Mouse (Mus musculus): Measurements from ENCODE around the gene Gm10153. TPM values are rescaled to one million over a fixed set of nuclear protein-coding genes. Genes with fewer than 3 reads are reported as not detected.
"Not testable (repeated sequence)": the region's sequence is repeated elsewhere in the genome, so short reads cannot be mapped to it uniquely, and the experiment has no call there.

Gene Gm10153
- polyA plus RNA-seq, 1 experiment from 2014 or later = not detected

GRCm38 (mm10) chr7:142205488-142205887 is 15.3 kb upstream of the Gm10153 start:
- H3K4me1 ChIP-seq (replicated peaks; ENCODE audit: control insufficient read depth, insufficient read depth) = no peaks in the 10 kb centered on the region
- H3K4me2 ChIP-seq (replicated peaks; ENCODE audit: low read depth) = no peak overlapping the region
- ATAC-seq (ENCODE audit: low FRiP score, low TSS enrichment) = peak; percentile 74
- H3K36me3 ChIP-seq (ENCODE audit: control insufficient read depth, insufficient read depth, low read length) = no peaks in the 10 kb centered on the region
- no peak overlapping the region for H3K4me3 ChIP-seq (ENCODE audit: low read depth, low read length)
- no peak for DNase-seq (ENCODE audit: low spot score)
- no peak overlapping the region for H3K27ac ChIP-seq (replicated peaks)
- H3K9me3 ChIP-seq (ENCODE audit: control insufficient read depth, low read length) = no peaks in the 10 kb centered on the region
- no peaks in the 10 kb centered on the region for H3K27me3 ChIP-seq (ENCODE audit: control insufficient read depth, insufficient read depth, low read length)
- no peak overlapping the region for H3K9ac ChIP-seq (ENCODE audit: low read length)
- no peak for TF ChIP-seq CTCF (IDR thresholded peaks at IDR 0.05; ENCODE audit: low read depth)
- no peak for TF ChIP-seq EP300 (optimal IDR thresholded peaks at IDR 0.05)

- ATAC-seq (ENCODE audit: low FRiP score, low TSS enrichment) = 0 out of 2 replicates have a peak, but pooled peaks have one; percentile 35
- WGBS = 50% methylated on average over 1 of the region's 1 CpGs
These were observed 10.9 kb upstream of the Gm10153 start, which contains the start of gene Krtap5-3 for GRCm38 (mm10) chr7:142201064-142201463. Krtap5-3 (plus strand) TSS chr7:142201364.

GRCm38 (mm10) chr7:142198748-142199147 is 8.6 kb upstream of the Gm10153 start:
- whole genome bisulfite sequencing = 58% methylated on average over 2 of the region's 2 CpGs

More at GRCm38 (mm10) chr7:142201064-142201463, 10.9 kb upstream of the Gm10153 start, which contains the start of gene Krtap5-3:
- no peaks in the 10 kb centered on the region for H3K27me3 ChIP-seq (ENCODE audit: control insufficient read depth, insufficient read depth, low read length)
- H3K27ac ChIP-seq (replicated peaks) = no peak within 1 kb of the TSS
- no peak for TF ChIP-seq CTCF (IDR thresholded peaks at IDR 0.05; ENCODE audit: low read depth)
- no peak for TF ChIP-seq EP300 (optimal IDR thresholded peaks at IDR 0.05)
- no peak within 1 kb of the TSS for H3K4me3 ChIP-seq (ENCODE audit: low read depth, low read length)
- no peaks in the 10 kb centered on the region for H3K9me3 ChIP-seq (ENCODE audit: control insufficient read depth, low read length)
- H3K36me3 ChIP-seq (ENCODE audit: control insufficient read depth, insufficient read depth, low read length) = no peaks in the 10 kb centered on the region
- H3K4me1 ChIP-seq (replicated peaks; ENCODE audit: control insufficient read depth, insufficient read depth) = no peaks in the 10 kb centered on the region
- H3K9ac ChIP-seq (ENCODE audit: low read length) = no peak within 1 kb of the TSS
- no peak for DNase-seq (ENCODE audit: low spot score)
- H3K4me2 ChIP-seq (replicated peaks; ENCODE audit: low read depth) = no peak within 1 kb of the TSS

GRCm38 (mm10) chr7:142188156-142188555 is 2.0 kb downstream of the Gm10153 start:
- no peak for TF ChIP-seq CTCF (IDR thresholded peaks at IDR 0.05; ENCODE audit: low read depth)
- no peak for TF ChIP-seq EP300 (optimal IDR thresholded peaks at IDR 0.05)
- Histone ChIP-seq H3K9ac (ENCODE audit: low read length) (no peak overlapping the region), H3K27ac (replicated peaks) (no peak overlapping the region), H3K4me3 (ENCODE audit: low read depth, low read length) (no peak overlapping the region), H3K4me2 (replicated peaks; ENCODE audit: low read depth) (no peak overlapping the region), H3K36me3 (ENCODE audit: control insufficient read depth, insufficient read depth, low read length) (no peaks in the 10 kb centered on the region), H3K4me1 (replicated peaks; ENCODE audit: control insufficient read depth, insufficient read depth) (no peaks in the 10 kb centered on the region), H3K9me3 (ENCODE audit: control insufficient read depth, low read length) (no peaks in the 10 kb centered on the region), H3K27me3 (ENCODE audit: control insufficient read depth, insufficient read depth, low read length) (no peaks in the 10 kb centered on the region)
- DNase-seq (ENCODE audit: low spot score) (no peak), ATAC-seq (ENCODE audit: low FRiP score, low TSS enrichment) (no peak)
- WGBS = 74% methylated on average over 2 of the region's 2 CpGs

More at GRCm38 (mm10) chr7:142198748-142199147, 8.6 kb upstream of the Gm10153 start:
- H3K9ac ChIP-seq (ENCODE audit: low read length) = no peak overlapping the region
- H3K4me1 ChIP-seq (replicated peaks; ENCODE audit: control insufficient read depth, insufficient read depth) = no peaks in the 10 kb centered on the region
- no peak overlapping the region for H3K4me2 ChIP-seq (replicated peaks; ENCODE audit: low read depth)
- H3K9me3 ChIP-seq (ENCODE audit: control insufficient read depth, low read length) = no peaks in the 10 kb centered on the region
- ATAC-seq (ENCODE audit: low FRiP score, low TSS enrichment) = no peak
- no peak overlapping the region for H3K27ac ChIP-seq (replicated peaks)
- DNase-seq (ENCODE audit: low spot score) = no peak
- no peak overlapping the region for H3K4me3 ChIP-seq (ENCODE audit: low read depth, low read length)
- H3K36me3 ChIP-seq (ENCODE audit: control insufficient read depth, insufficient read depth, low read length) = no peaks in the 10 kb centered on the region
- TF ChIP-seq CTCF (IDR thresholded peaks at IDR 0.05; ENCODE audit: low read depth) = no peak
- TF ChIP-seq EP300 (optimal IDR thresholded peaks at IDR 0.05) = no peak
- no peaks in the 10 kb centered on the region for H3K27me3 ChIP-seq (ENCODE audit: control insufficient read depth, insufficient read depth, low read length)

- no peak overlapping the region for H3K4me3 ChIP-seq (ENCODE audit: low read depth, low read length)
- no peak overlapping the region for H3K9ac ChIP-seq (ENCODE audit: low read length)
- no peaks in the 10 kb centered on the region for H3K4me1 ChIP-seq (replicated peaks; ENCODE audit: control insufficient read depth, insufficient read depth)
- no peak for ATAC-seq (ENCODE audit: low FRiP score, low TSS enrichment)
- H3K27me3 ChIP-seq (ENCODE audit: control insufficient read depth, insufficient read depth, low read length) = no peaks in the 10 kb centered on the region
- H3K27ac ChIP-seq (replicated peaks) = no peak overlapping the region
- 37% methylated on average over 1 of the region's 1 CpGs for WGBS
- TF ChIP-seq CTCF (IDR thresholded peaks at IDR 0.05; ENCODE audit: low read depth) (no peak), EP300 (optimal IDR thresholded peaks at IDR 0.05) (no peak)
- H3K4me2 ChIP-seq (replicated peaks; ENCODE audit: low read depth) = no peak overlapping the region
- no peaks in the 10 kb centered on the region for H3K9me3 ChIP-seq (ENCODE audit: control insufficient read depth, low read length)
- DNase-seq (ENCODE audit: low spot score) = no peak
- no peaks in the 10 kb centered on the region for H3K36me3 ChIP-seq (ENCODE audit: control insufficient read depth, insufficient read depth, low read length)
These were observed 9.2 kb downstream of the Gm10153 start for GRCm38 (mm10) chr7:142181021-142181420.

GRCm38 (mm10) chr7:142178685-142179084 is 11.5 kb downstream of the Gm10153 start:
- Histone ChIP-seq H3K27me3 (ENCODE audit: control insufficient read depth, insufficient read depth, low read length) (no peaks in the 10 kb centered on the region), H3K27ac (replicated peaks) (no peak overlapping the region), H3K36me3 (ENCODE audit: control insufficient read depth, insufficient read depth, low read length) (no peaks in the 10 kb centered on the region), H3K4me3 (ENCODE audit: low read depth, low read length) (no peak overlapping the region), H3K4me1 (replicated peaks; ENCODE audit: control insufficient read depth, insufficient read depth) (no peaks in the 10 kb centered on the region), H3K4me2 (replicated peaks; ENCODE audit: low read depth) (no peak overlapping the region), H3K9me3 (ENCODE audit: control insufficient read depth, low read length) (no peaks in the 10 kb centered on the region), H3K9ac (ENCODE audit: low read length) (no peak overlapping the region)
- no peak for ATAC-seq (ENCODE audit: low FRiP score, low TSS enrichment)
- WGBS = 78% methylated on average over 1 of the region's 1 CpGs
- DNase-seq (ENCODE audit: low spot score) = no peak
- TF ChIP-seq CTCF (IDR thresholded peaks at IDR 0.05; ENCODE audit: low read depth) = no peak
- no peak for TF ChIP-seq EP300 (optimal IDR thresholded peaks at IDR 0.05)

GRCm38 (mm10) chr7:142175905-142176304 is 14.3 kb downstream of the Gm10153 start, which contains the start of gene Krtap5-2:
Krtap5-2 (minus strand) TSS chr7:142176005.
- not testable (repeated sequence) for H3K9me3 ChIP-seq (ENCODE audit: control insufficient read depth, low read length); H3K4me3 ChIP-seq (ENCODE audit: low read depth, low read length); H3K4me2 ChIP-seq (replicated peaks; ENCODE audit: low read depth); DNase-seq (ENCODE audit: low spot score); H3K27ac ChIP-seq (replicated peaks); ATAC-seq (ENCODE audit: low FRiP score, low TSS enrichment); H3K27me3 ChIP-seq (ENCODE audit: control insufficient read depth, insufficient read depth, low read length); H3K36me3 ChIP-seq (ENCODE audit: control insufficient read depth, insufficient read depth, low read length); H3K9ac ChIP-seq (ENCODE audit: low read length); H3K4me1 ChIP-seq (replicated peaks; ENCODE audit: control insufficient read depth, insufficient read depth)
